Mouse (Mus musculus): Measurements from ENCODE around the gene Slamf9. TPM values are rescaled to one million over a fixed set of nuclear protein-coding genes. Genes with fewer than 3 reads are reported as not detected.
A peak's percentile ranks its signal among the peaks of the same experiment; 100 is the strongest.

The Slamf9 gene
- total RNA-seq, 2 experiments from 2014 or later = not detected

DNA sequence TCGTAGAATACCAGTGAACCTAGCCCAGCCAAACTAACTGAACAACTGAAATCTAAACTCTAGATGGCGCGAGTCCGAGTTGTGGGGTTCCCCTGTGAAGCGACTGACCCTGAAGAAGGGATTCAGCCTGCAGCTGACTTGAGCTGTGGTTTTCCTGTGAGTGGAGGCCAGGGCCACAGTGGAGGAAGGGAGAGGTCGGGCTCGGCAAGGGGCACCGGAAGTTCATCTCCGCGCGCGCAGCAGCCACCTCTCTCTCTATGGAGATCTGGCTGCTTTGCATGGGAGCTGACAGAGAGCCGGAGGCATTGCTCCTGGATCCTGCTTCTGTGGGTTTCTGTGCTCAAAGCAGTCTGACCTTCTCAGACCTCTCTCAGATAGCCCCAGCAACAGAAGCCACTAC lies 37.8 kb downstream of the Slamf9 start:
- DNase-seq (ENCODE audit: low spot score in 2 of 2) = no peak

DNA sequence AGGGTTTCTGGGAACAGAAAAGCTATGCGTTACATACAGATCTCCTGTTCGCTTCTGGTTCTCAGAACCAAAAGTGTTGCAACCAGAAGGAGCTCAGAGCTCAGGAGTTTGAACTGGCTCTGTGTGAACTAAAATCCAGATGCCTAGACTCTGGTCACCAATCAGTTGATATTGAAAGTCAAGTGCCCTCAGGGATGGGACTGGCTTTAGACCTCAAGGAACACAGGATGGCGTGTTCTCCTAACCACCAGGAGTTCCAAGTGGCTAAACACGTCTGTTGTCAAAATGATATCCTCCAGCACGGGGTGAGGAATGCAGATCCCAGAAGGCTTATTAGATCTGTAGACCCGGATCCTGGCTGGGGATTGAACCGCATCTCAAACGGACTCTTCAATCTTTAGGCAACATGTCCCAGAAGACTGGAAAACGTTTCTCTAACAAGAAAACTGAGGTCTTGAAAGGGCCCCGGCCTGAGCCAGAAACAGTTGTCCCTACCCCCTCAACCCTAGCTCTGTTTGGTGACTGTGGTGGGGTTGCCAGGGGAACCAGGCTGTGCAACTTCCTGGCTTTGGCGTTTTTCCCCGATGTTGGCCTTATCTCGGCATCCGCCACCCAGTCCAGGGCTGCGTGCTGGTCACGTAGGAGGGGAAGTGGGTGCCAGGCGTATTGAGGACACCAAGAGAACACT lies 38.5 kb downstream of the Slamf9 start:
- DNase-seq (ENCODE audit: low spot score in 2 of 2) = peak in 1 of 2 experiments; percentile 27

DNA sequence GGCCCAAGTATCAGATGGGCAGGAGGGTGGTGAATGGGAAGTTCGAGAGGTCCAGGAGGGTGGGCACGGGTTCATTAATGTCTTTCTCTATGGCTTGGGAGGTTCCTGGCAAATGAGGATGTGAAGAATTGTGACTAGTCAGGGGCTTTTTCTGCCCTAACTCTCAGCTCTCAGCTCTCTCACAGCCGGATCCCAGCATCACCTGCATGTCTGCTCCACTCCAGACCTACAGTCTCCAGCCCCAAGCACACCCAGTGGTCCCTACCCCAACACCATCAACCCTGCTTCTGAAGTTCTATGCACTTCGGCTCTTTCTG lies 39.0 kb downstream of the Slamf9 start:
- no peak for DNase-seq (ENCODE audit: low spot score in 2 of 2)

DNA sequence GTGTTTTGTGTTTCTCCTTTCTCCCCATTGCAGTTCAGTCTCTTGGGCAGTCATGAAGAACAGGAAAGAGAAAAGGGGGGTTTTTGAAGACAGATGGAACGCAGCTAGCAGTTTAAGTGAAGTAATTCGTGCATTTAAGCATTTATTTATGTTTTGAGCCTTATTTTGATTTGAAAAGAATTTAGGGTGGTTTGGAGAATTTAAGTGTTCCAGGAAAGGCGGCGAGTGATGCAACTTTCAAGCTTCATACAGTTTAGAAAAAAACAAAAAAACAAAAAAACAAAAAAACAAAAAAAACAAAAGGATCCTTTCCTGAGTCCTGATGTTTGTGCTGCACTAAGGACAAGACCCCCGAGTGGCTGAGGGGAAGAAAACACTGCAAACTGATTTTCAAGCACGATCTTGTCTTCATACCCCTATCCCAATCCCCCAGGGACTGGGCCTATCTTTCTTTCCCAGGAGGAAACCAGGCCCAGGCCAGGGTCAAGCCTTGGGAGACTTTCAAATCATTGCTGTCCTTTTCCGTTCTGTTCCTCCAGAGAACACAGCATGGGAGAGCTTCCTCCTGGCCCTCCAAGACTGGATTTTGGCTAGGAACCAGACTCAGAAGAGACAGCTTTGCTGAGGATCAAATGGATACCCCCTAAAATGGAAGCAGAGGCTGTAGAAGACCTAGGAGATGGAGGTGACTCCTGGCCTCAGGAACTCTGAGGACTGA lies 39.6 kb downstream of the Slamf9 start:
- DNase-seq (ENCODE audit: low spot score in 2 of 2) = no peak

DNA sequence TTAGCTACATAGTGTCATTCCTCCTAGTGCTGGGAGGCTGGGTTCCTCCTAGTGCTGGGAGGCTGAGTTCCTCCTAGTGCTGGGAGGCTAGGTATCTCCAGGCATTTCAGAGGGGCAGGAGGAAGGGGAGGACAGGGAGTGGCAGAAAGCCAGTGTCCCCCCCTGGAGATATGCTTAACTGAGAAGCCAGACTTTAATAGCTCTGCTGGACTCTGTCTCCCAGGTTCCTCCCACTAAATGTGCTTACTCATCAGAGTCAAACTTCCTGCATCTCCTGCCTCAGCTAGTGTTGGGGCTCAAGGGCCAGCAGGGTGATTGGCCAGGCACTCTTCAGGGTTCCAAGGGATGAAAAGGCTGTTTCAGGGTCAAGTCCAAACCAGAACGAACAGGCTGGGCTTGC lies 40.2 kb downstream of the Slamf9 start:
- no peak for DNase-seq (ENCODE audit: low spot score in 2 of 2)

DNA sequence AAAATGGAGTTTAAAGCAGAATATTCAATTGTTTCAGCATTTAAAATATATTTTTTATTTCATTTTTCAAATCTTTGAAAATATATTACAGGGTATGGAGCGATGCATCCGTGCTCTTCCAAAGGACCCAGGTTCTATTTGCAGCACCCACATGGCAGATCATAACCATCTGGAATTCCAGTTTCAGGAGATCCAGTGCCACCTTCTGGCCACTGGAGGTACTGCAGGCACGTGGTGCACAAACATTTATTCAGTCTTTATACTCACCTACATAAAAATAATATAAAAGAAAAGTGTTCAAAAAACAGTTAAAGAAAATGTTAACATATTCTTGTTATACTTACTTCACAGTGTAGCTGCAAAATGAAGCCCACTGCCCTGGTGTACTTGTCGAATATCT lies 42.9 kb downstream of the Slamf9 start:
- no peak for DNase-seq (ENCODE audit: low spot score in 2 of 2)

DNA sequence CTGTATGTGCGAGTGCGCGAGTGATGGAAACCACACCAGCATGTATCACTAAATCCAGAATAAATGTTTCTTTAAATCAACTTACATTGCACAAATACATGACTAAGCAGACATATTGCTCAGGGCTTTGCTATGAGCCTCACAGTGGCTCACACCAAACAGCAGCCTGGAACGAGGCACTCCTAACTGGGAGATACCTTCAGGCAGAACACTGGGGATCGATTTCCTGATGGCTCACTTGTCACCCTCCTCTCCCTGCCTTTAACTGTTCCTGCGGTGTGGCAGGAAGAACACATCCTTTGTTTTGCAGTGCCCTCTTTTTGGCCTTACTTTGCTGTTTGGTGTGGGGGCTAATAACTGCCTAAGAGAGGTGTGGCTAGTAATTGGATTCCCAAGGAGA lies 44.5 kb downstream of the Slamf9 start:
- no peak for DNase-seq (ENCODE audit: low spot score in 2 of 2)

DNA sequence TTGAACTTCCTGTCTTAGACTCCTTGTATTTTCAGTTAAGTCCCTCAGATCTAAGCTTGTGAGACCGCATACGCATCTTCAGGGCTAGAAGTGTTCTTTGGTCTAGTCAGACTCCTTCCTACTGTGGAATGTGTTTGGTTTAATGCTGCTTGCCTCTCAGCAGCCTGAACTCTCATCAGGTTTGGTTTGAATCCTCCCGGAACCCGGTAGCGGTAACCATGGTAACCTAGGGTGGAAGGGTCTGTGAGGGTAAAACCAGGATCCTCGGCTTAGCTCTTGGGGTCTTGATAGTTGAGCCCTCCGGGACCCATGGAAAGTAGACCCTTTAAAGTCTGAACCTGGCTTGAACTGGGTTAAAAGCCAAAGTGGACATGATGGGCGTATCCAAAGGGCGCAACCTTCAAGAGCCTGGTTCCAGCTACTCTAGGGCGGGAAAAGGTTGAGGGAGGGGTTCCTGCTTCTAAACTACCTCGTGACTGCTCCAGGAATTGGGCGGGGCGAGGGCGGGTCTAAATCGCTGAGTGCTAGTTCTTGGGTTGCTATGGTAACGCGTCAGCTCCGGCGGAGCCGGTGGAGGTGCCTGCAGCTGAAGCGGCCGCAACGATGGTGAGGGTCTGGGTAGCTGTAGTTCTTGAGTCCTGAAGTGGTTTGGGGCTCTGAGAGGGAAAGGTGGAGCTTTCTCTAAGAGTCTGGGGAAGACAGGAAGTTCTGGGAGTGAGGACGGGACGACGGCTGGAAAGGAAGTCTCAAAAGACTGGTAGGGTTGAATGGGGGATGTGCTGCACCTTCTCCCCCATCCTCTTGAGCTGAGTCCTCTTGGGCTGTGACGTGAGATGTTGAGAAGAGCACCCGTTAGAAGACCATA lies 45.6 kb downstream of the Slamf9 start, which contains the start of gene Cfap45:
Cfap45 (plus strand) TSS at position 226 of the 865 bp plus-strand sequence.
- DNase-seq (ENCODE audit: low spot score in 2 of 2) = peak; percentile 59 to 73

DNA sequence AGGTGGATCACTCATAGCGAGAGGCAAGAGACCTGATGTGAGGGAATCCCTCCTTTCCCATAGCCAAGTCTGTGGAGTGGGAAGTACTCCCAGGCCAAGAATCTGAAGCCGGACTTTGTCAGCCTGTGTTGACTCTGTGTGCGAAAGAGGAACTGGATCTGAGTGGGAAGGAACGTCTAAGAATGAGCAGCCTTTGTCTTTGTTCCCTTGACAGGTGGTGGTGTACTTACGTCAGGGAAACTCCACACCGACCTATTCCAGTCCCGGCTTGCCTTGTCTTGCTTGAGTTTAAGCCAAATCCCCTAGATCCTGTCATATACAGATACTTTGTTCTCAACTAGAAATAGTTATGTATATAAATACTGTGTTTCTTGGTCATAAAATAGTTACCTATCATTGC lies 47.4 kb downstream of the Slamf9 start:
- no peak for DNase-seq (ENCODE audit: low spot score in 2 of 2)

DNA sequence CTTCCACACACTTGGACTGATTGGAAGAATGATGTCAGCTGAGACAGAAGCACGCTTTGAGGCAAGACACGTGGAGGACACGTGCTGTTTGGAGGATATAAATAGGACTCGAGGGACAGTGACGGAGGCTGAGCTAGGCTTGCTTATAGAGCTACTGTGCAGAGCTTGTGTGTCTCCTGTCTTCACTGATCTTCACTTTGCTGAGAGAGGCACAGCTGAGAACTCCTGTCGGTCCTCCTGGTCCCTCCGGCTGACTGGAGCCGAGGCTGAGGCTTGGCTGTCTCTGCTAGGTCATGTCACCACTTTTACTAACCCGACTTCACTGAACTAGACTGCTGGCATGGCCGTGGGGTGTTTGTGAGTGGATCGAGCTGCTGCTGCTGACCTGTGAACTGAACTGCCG lies 48.5 kb downstream of the Slamf9 start:
- no peak for DNase-seq (ENCODE audit: low spot score in 2 of 2)

DNA sequence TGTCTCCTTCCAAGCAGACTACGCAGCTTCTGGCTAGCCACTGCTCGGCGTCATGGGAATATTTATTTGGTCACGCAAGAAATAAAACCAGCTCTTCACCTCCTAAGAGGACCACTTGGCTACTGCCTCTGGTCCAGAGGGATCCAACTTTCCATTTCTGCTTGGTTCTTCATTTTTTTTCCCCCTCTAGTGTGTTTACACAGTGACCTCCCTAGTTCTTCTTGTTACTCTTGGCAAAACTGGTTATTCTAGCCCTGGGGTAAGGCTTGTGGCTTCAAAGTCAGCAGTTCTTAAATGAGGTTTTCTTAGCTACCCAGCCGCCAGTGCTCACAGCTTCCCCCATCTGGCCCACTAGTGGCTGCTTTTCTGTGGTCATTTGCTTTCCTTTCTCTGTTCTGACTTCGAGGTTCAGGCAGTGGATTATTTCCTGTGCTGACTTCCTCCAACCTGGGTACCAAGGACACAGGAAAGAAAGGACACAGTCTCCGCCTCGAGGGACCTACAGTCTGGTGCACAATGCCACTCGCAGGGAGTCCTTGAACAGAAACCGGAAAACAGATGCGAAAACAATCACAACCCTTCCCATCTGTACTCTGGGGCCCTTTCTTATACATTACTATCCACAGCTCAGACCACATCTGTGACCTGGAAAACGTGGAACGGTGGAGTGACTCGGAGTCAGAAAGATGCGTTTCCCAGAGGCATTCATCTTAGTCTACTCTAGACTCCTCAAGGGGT lies 50.0 kb downstream of the Slamf9 start:
- no peak for DNase-seq (ENCODE audit: low spot score in 2 of 2)

DNA sequence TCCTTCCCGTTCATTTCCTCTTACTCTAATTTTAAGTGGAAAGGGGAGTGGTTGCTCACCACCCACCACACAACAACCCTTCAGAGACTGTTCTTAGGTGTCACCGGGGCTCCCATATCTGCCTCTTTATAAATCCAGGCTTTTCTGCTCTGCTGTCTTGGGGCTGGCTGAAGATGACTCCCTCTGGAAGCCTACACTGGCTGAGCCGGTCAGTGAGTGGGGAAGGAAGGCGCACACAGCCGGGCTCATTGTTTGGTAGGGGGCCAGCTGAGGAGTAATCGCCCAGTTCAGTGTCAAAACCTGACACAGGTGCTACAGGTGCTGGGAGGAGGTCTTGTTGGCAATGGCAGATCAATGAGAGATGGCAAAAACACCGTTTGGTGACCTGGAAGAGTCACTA lies 50.8 kb downstream of the Slamf9 start:
- DNase-seq (ENCODE audit: low spot score in 2 of 2) = no peak

DNA sequence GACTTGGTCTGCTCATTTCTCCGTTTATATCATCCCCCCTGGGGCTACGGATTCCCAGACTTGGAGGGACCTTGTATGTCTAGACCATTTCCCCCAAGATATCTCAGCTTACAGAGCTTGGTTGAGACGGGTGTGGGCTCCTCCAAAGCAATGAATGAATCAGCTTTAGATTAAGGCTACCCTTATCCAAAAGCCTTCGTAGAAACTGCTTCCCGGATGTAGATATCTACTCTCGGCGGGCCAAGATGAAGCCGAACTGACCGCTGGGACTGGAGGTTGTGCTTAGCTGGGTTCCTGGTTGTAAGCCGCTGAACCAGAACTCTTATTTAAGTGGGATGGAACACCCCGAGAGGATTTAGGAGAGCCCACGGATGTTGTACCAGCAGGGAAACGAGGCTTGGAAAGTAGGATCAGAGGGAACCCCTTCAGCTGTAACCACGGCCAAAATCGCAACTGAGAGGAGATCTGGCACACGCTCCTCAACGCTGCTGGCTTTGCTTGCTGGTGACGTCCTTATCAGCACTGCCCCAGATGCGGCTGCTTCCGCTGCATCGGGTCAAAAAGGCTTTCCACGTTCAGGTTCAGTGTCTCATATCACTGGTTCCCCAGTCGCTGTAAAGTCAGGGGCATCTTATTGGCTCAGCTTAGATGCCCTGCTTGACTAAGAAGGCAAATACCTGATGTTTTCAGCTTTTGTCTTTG lies 51.4 kb downstream of the Slamf9 start:
- DNase-seq (ENCODE audit: low spot score in 2 of 2) = no peak

DNA sequence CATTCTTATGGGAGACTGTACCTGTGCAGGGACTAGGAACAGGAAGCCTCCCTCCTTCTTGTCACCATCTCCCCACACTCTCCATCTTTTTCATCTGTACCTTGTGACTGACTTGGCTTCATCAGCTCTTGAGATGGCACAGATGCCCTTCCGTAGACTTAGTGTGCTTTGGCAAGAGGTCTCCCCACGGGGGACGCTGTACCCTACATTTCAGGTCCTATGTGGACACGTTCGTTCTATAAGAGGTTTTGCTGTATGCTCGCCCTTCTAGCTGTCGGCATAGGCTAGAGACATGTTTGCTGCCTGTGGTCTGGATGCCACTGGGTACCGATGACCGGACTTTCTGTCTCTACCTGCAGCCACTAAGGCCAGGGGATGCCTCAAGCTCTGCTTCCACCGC lies 52.3 kb downstream of the Slamf9 start:
- DNase-seq (ENCODE audit: low spot score in 2 of 2) = no peak

Other genes with a start within 250 kb of the Slamf9 start
- not detected for gene Atp1a4, start 216.9 kb upstream of the Slamf9 start, total RNA-seq (2021)
- 100 to 1,000 TPM; 185 to 195 TPM for gene Igsf8, start 213.7 kb upstream of the Slamf9 start, total RNA-seq (2021)
- 100 to 1,000 TPM; 610 to 641 TPM for gene Atp1a2, start 177.3 kb upstream of the Slamf9 start, total RNA-seq (2021)
- 10 to 100 TPM; 37.4 to 50.1 TPM for gene Kcnj9, start 146.0 kb upstream of the Slamf9 start, total RNA-seq (2021)
- 100 to 1,000 TPM; 101 to 106 TPM for gene Kcnj10, start 134.1 kb upstream of the Slamf9 start, total RNA-seq (2021)
- gene Pigm, start 98.8 kb upstream of the Slamf9 start, total RNA-seq (2021) = 1 to 10 TPM; 8.9 to 9.5 TPM
- gene Igsf9, start 6.4 kb downstream of the Slamf9 start, total RNA-seq (2021) = 1 to 10 TPM; 7.2 to 8.9 TPM
- gene Tagln2, start 24.7 kb downstream of the Slamf9 start, total RNA-seq (2021) = 10 to 100 TPM; 14.1 to 15.6 TPM
- gene Cfap45, start 45.4 kb downstream of the Slamf9 start, total RNA-seq (2021) = 1 to 10 TPM; 2.7 to 4.4 TPM
- under 1 TPM; 0.71 to 0.74 TPM for gene Vsig8, start 80.6 kb downstream of the Slamf9 start, total RNA-seq (2021)
- not detected for gene Slamf8, start 115.2 kb downstream of the Slamf9 start, total RNA-seq (2021)
- gene Fcrl6, start 127.2 kb downstream of the Slamf9 start, total RNA-seq (2021) = not detected
- 1 to 10 TPM; 5.2 to 7.0 TPM for gene Dusp23, start 157.6 kb downstream of the Slamf9 start, total RNA-seq (2021)
- gene Crp, start 222.7 kb downstream of the Slamf9 start, total RNA-seq (2021) = not detected

Measured in layer of hippocampus, postnatal 14 days (tissue).